Mouse (Mus musculus) liver, embryonic 16.5 days (tissue): ENCODE data around the gene Ifitm3. TPM values are rescaled to one million over a fixed set of nuclear protein-coding genes. Genes with fewer than 3 reads are reported as not detected.
A peak's percentile ranks its signal among the peaks of the same experiment; 100 is the strongest.
"Not testable (repeated sequence)": the region's sequence is repeated elsewhere in the genome, so short reads cannot be mapped to it uniquely, and the experiment has no call there.

Experiments
- ATAC-seq: fragments of 200-750 bp; cut with Nextera tagmentation; 2 replicates; pipeline ENCODE4 v1.8.0; 2017; ENCODE audit warnings: low read depth, mild to moderate bottlenecking, moderate number of reproducible peaks, moderate library complexity
- H3K27ac ChIP-seq: fragments of 300-500 bp; sonication (generic); 2 replicates; pipeline ENCODE4 v1.5.1; 2014; ENCODE audit warnings: mild to moderate bottlenecking, low read length
- H3K27me3 ChIP-seq: fragments of 300-500 bp; sonication (generic); 2 replicates; pipeline ENCODE4 v1.6.1; 2014; ENCODE audit warnings: low read depth, low read length, mixed read lengths; ENCODE audit not compliant: control insufficient read depth, insufficient read depth
- H3K36me3 ChIP-seq: fragments of 300-500 bp; sonication (generic); 2 replicates; pipeline ENCODE4 v1.6.1; 2014; ENCODE audit warnings: mild to moderate bottlenecking; ENCODE audit not compliant: control insufficient read depth, insufficient read depth
- H3K4me1 ChIP-seq: fragments of 300-500 bp; sonication (generic); 2 replicates; pipeline ENCODE4 v1.6.1; 2014; ENCODE audit warnings: low read depth, low read length, mixed read lengths; ENCODE audit not compliant: control insufficient read depth
- H3K4me2 ChIP-seq: fragments of 300-500 bp; sonication (generic); 2 replicates; pipeline ENCODE4 v1.6.1; 2014; ENCODE audit warnings: low read depth, low read length, mixed read lengths
- H3K4me3 ChIP-seq: fragments of 300-500 bp; sonication (generic); 2 replicates; pipeline ENCODE4 v1.5.1; 2014; ENCODE audit warnings: low read depth, mild to moderate bottlenecking, low read length
- H3K9ac ChIP-seq: fragments of 300-500 bp; sonication (generic); 2 replicates; pipeline ENCODE4 v1.6.1; 2014; ENCODE audit warnings: low read depth, low read length
- H3K9me3 ChIP-seq: fragments of 300-500 bp; sonication (generic); replicated peaks from 2 replicates; pipeline ENCODE4 v1.6.1; 2016; ENCODE audit warnings: low read length; ENCODE audit not compliant: control insufficient read depth
- WGBS: fragments of 180-500 bp; shearing (Covaris S2); extraction: QIAGEN DNeasy Blood & Tissue Kit; methylation state at CpG from one replicate; pipeline ENCODE4 v1.1.7; 2014; ENCODE audit not compliant: insufficient replicate concordance; 5-methylcytosine and 5-hydroxymethylcytosine counted together
- polyA plus RNA-seq: library from polyadenylated mRNA; unstranded; fragments of >200 nt; fragmentation: Nextera tagmentation; extraction: Ambion mirVana; gene quantifications from 2 replicates; pipeline ENCODE4 v1.2.1, GENCODE M21; 2015

The Ifitm3 gene
- polyA plus RNA-seq, 1 experiment from 2014 or later, result 76.2 TPM

GRCm38 (mm10) chr7:140990185-140990584 is 20.4 kb downstream of the Ifitm3 start:
- H3K9ac ChIP-seq, result no peak overlapping the region
- WGBS, result 31% methylated on average over 6 of the region's 6 CpGs
- ATAC-seq, result no peak; the same call in 1 of the 2 replicates

GRCm38 (mm10) chr7:140989022-140989421 is 21.5 kb downstream of the Ifitm3 start:
- Histone ChIP-seq H3K4me1 (peaks cover 2% of the 10 kb centered on the region), H3K27ac (no peak overlapping the region), H3K4me3 (no peak overlapping the region), H3K4me2 (no peak overlapping the region), H3K36me3 (no peaks in the 10 kb centered on the region), H3K9ac (no peak overlapping the region), H3K27me3 (no peaks in the 10 kb centered on the region), H3K9me3 (no peaks in the 10 kb centered on the region)
- WGBS, result 49% methylated on average over 4 of the region's 4 CpGs
- ATAC-seq, result no peak

More at GRCm38 (mm10) chr7:140990185-140990584, 20.4 kb downstream of the Ifitm3 start:
- H3K4me2 ChIP-seq, result no peak overlapping the region
- peaks cover 2% of the 10 kb centered on the region for H3K4me1 ChIP-seq
- no peak overlapping the region for H3K27ac ChIP-seq
- H3K27me3 ChIP-seq, result no peaks in the 10 kb centered on the region
- H3K4me3 ChIP-seq, result no peak overlapping the region
- no peaks in the 10 kb centered on the region for H3K9me3 ChIP-seq
- H3K36me3 ChIP-seq, result no peaks in the 10 kb centered on the region

GRCm38 (mm10) chr7:140987182-140988138 is 23.1 kb downstream of the Ifitm3 start:
- Histone ChIP-seq H3K27me3 (no peaks in the 10 kb centered on the region), H3K4me1 (peaks cover 2% of the 10 kb centered on the region), H3K27ac (no peak overlapping the region), H3K9me3 (no peaks in the 10 kb centered on the region), H3K4me3 (no peak overlapping the region), H3K36me3 (no peaks in the 10 kb centered on the region), H3K9ac (no peak overlapping the region), H3K4me2 (no peak overlapping the region)
- WGBS, result 52% methylated on average over 17 of the region's 17 CpGs
- ATAC-seq, result no peak

GRCm38 (mm10) chr7:140982971-140983370 is 27.6 kb downstream of the Ifitm3 start:
- Histone ChIP-seq H3K9ac (no peak overlapping the region), H3K27ac (no peak overlapping the region), H3K4me3 (no peak overlapping the region), H3K27me3 (no peaks in the 10 kb centered on the region), H3K4me2 (no peak overlapping the region), H3K4me1 (no peaks in the 10 kb centered on the region; the same call in 1 of the 2 replicates), H3K9me3 (no peaks in the 10 kb centered on the region), H3K36me3 (no peaks in the 10 kb centered on the region)
- no peak for ATAC-seq
- 42% methylated on average over 7 of the region's 7 CpGs for WGBS

- Histone ChIP-seq H3K27me3 (no peaks in the 10 kb centered on the region), H3K27ac (no peak overlapping the region), H3K4me2 (no peak overlapping the region), H3K9ac (no peak overlapping the region), H3K4me1 (no peaks in the 10 kb centered on the region), H3K36me3 (no peaks in the 10 kb centered on the region), H3K9me3 (no peaks in the 10 kb centered on the region), H3K4me3 (no peak overlapping the region)
- 25% methylated on average over 8 of the region's 8 CpGs for WGBS
- 0 out of 2 replicates have a peak, but pooled peaks have one; percentile 35 for ATAC-seq
Observed at GRCm38 (mm10) chr7:140981704-140982103, 28.9 kb downstream of the Ifitm3 start.

GRCm38 (mm10) chr7:140976720-140977119 is 33.9 kb downstream of the Ifitm3 start:
- not testable (repeated sequence) for ATAC-seq, H3K27ac ChIP-seq, H3K4me3 ChIP-seq, H3K36me3 ChIP-seq, H3K9me3 ChIP-seq, H3K4me2 ChIP-seq, H3K4me1 ChIP-seq, H3K9ac ChIP-seq, H3K27me3 ChIP-seq
- 52% methylated on average over 9 of the region's 9 CpGs for WGBS

GRCm38 (mm10) chr7:140975465-140975864 is 35.1 kb downstream of the Ifitm3 start:
- Histone ChIP-seq H3K4me2 (no peak overlapping the region), H3K4me3 (no peak overlapping the region), H3K9me3 (no peaks in the 10 kb centered on the region), H3K27ac (no peak overlapping the region), H3K4me1 (no peaks in the 10 kb centered on the region; the same call in 1 of the 2 replicates), H3K27me3 (no peaks in the 10 kb centered on the region), H3K36me3 (no peaks in the 10 kb centered on the region), H3K9ac (no peak overlapping the region)
- ATAC-seq, result no peak
- 48% methylated on average over 3 of the region's 3 CpGs for WGBS

GRCm38 (mm10) chr7:140974940-140975339 is 35.6 kb downstream of the Ifitm3 start:
- 22% methylated on average over 9 of the region's 9 CpGs for WGBS
- no peak for ATAC-seq
- no peaks in the 10 kb centered on the region for H3K27me3 ChIP-seq
- no peaks in the 10 kb centered on the region for H3K9me3 ChIP-seq
- H3K4me1 ChIP-seq, result no peaks in the 10 kb centered on the region; the same call in 1 of the 2 replicates
- H3K9ac ChIP-seq, result no peak overlapping the region
- no peak overlapping the region for H3K27ac ChIP-seq
- H3K36me3 ChIP-seq, result no peaks in the 10 kb centered on the region
- no peak overlapping the region for H3K4me3 ChIP-seq
- no peak overlapping the region for H3K4me2 ChIP-seq
